Mouse (Mus musculus): ENCODE measurements at regions not wholly inside any gene's neighbourhood (a gene's known extent, or its start where the extent isn't known, plus 50 kb on each side); places are given as distances from the start of the nearest gene placed in this dataset.

GRCm38 (mm10) chr11:23131122-23131521 lies 123.8 kb downstream of the Fam161a start:
- TF ChIP-seq TAL1 (IDR thresholded peaks at IDR 0.05; ENCODE audit: low read length) (no peak), GATA1 (IDR thresholded peaks at IDR 0.05; ENCODE audit: low read length) (no peak)

Measured in erythroblast, embryonic 14.5 days (primary cell).